Mouse (Mus musculus): ENCODE measurements around the gene Cdk17. TPM values are rescaled to one million over a fixed set of nuclear protein-coding genes. Genes with fewer than 3 reads are reported as not detected.

Cdk17 gene
- polyA plus RNA-seq, 1 experiment from 2014 or later = 8.2 TPM

- Histone ChIP-seq H3K4me2 (replicated peaks; ENCODE audit: low read depth) (peak overlapping the region; percentile 12; the same call in 1 of the 2 replicates), H3K27me3 (ENCODE audit: control insufficient read depth, insufficient read depth, low read length) (no peaks in the 10 kb centered on the region), H3K36me3 (ENCODE audit: control insufficient read depth, insufficient read depth, low read length) (no peaks in the 10 kb centered on the region), H3K9me3 (ENCODE audit: control insufficient read depth, low read length) (no peaks in the 10 kb centered on the region), H3K4me1 (replicated peaks; ENCODE audit: control insufficient read depth, insufficient read depth) (no peaks in the 10 kb centered on the region), H3K4me3 (ENCODE audit: low read depth, low read length) (no peak overlapping the region), H3K9ac (ENCODE audit: low read length) (no peak overlapping the region), H3K27ac (replicated peaks) (0 out of 2 replicates have a peak overlapping the region, but pooled peaks have one; percentile 1)
- peak; percentile 29 for DNase-seq (ENCODE audit: low spot score)
- TF ChIP-seq CTCF (IDR thresholded peaks at IDR 0.05; ENCODE audit: low read depth) = no peak
- no peak for TF ChIP-seq EP300 (optimal IDR thresholded peaks at IDR 0.05)
- peak; percentile 54; the same call in 1 of the 2 replicates for ATAC-seq (ENCODE audit: low FRiP score, low TSS enrichment)
- WGBS = 36% methylated on average over 12 of the region's 12 CpGs
These were observed 36.6 kb upstream of the Cdk17 start for GRCm38 (mm10) chr10:93123957-93124613.

- no peaks in the 10 kb centered on the region for H3K27me3 ChIP-seq (ENCODE audit: control insufficient read depth, insufficient read depth, low read length)
- ATAC-seq (ENCODE audit: low FRiP score, low TSS enrichment) = peak; percentile 62; the same call in 1 of the 2 replicates
These were observed 34.6 kb upstream of the Cdk17 start for GRCm38 (mm10) chr10:93126025-93126424.

DNA sequence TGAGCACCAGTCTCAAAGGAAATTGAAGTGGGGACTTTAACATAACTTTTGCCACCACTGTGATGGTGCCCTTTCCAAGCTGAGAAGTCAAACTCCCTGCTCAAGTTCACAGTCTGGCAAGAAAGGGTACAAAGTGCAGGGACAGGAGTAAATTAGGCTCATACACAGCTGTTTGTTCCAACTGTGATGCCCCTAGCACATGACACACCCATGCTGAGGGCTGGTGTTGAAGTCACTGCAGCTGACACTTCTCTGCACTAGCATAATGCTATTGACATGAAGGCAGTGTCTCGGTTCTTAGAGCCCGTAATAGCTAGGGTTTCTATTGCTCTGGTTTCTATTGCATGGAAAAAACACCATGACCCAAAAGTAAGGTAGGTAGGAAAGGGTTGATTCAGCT lies 32.1 kb upstream of the Cdk17 start:
- H3K36me3 ChIP-seq (ENCODE audit: control insufficient read depth, insufficient read depth, low read length) = no peaks in the 10 kb centered on the region
- DNase-seq (ENCODE audit: low spot score) (no peak), ATAC-seq (ENCODE audit: low FRiP score, low TSS enrichment) (no peak)
- no peak overlapping the region for H3K27ac ChIP-seq (replicated peaks)
- no peaks in the 10 kb centered on the region for H3K9me3 ChIP-seq (ENCODE audit: control insufficient read depth, low read length)
- no peak overlapping the region for H3K4me3 ChIP-seq (ENCODE audit: low read depth, low read length)
- TF ChIP-seq EP300 (optimal IDR thresholded peaks at IDR 0.05) (no peak), CTCF (IDR thresholded peaks at IDR 0.05; ENCODE audit: low read depth) (no peak)
- H3K4me1 ChIP-seq (replicated peaks; ENCODE audit: control insufficient read depth, insufficient read depth) = no peaks in the 10 kb centered on the region
- no peak overlapping the region for H3K9ac ChIP-seq (ENCODE audit: low read length)
- H3K27me3 ChIP-seq (ENCODE audit: control insufficient read depth, insufficient read depth, low read length) = no peaks in the 10 kb centered on the region
- no peak overlapping the region for H3K4me2 ChIP-seq (replicated peaks; ENCODE audit: low read depth)
- WGBS = 93% methylated on average over 2 of the region's 2 CpGs

More at GRCm38 (mm10) chr10:93126025-93126424, 34.6 kb upstream of the Cdk17 start:
- H3K27ac ChIP-seq (replicated peaks) = no peak overlapping the region
- H3K9me3 ChIP-seq (ENCODE audit: control insufficient read depth, low read length) = no peaks in the 10 kb centered on the region
- no peaks in the 10 kb centered on the region for H3K36me3 ChIP-seq (ENCODE audit: control insufficient read depth, insufficient read depth, low read length)
- no peaks in the 10 kb centered on the region for H3K4me1 ChIP-seq (replicated peaks; ENCODE audit: control insufficient read depth, insufficient read depth)
- DNase-seq (ENCODE audit: low spot score) = peak; percentile 49
- no peak overlapping the region for H3K4me2 ChIP-seq (replicated peaks; ENCODE audit: low read depth)
- TF ChIP-seq EP300 (optimal IDR thresholded peaks at IDR 0.05) (no peak), CTCF (IDR thresholded peaks at IDR 0.05; ENCODE audit: low read depth) (no peak)
- H3K4me3 ChIP-seq (ENCODE audit: low read depth, low read length) = no peak overlapping the region
- H3K9ac ChIP-seq (ENCODE audit: low read length) = no peak overlapping the region
- WGBS = 48% methylated on average over 3 of the region's 3 CpGs

DNA sequence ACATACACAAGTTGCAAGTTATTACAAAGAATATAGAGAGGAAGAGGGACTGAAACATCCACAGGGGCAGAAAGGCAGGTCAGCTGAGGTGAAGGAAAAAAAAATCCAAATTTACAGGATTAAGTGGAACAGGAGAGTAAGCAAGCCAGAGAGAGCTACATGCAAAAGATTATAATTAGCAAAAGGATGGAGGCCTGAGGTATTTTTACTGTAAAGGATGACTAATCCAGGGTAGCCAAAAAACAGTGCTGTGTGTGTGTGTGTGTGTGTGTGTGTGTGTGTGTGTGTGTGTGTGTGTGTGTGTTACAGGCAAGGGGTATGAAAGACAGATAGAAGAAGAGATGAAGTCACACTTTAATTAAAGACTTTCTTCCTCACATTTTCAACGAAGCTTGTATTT lies 31.3 kb upstream of the Cdk17 start:
- no peak overlapping the region for H3K4me2 ChIP-seq (replicated peaks; ENCODE audit: low read depth)
- H3K9ac ChIP-seq (ENCODE audit: low read length) = no peak overlapping the region
- H3K9me3 ChIP-seq (ENCODE audit: control insufficient read depth, low read length) = no peaks in the 10 kb centered on the region
- H3K27ac ChIP-seq (replicated peaks) = no peak overlapping the region
- no peaks in the 10 kb centered on the region for H3K27me3 ChIP-seq (ENCODE audit: control insufficient read depth, insufficient read depth, low read length)
- TF ChIP-seq EP300 (optimal IDR thresholded peaks at IDR 0.05) (no peak), CTCF (IDR thresholded peaks at IDR 0.05; ENCODE audit: low read depth) (no peak)
- no peaks in the 10 kb centered on the region for H3K36me3 ChIP-seq (ENCODE audit: control insufficient read depth, insufficient read depth, low read length)
- H3K4me3 ChIP-seq (ENCODE audit: low read depth, low read length) = no peak overlapping the region
- no peak for ATAC-seq (ENCODE audit: low FRiP score, low TSS enrichment)
- WGBS = 54% methylated on average over 1 of the region's 1 CpGs
- no peak for DNase-seq (ENCODE audit: low spot score)
- H3K4me1 ChIP-seq (replicated peaks; ENCODE audit: control insufficient read depth, insufficient read depth) = no peaks in the 10 kb centered on the region

DNA sequence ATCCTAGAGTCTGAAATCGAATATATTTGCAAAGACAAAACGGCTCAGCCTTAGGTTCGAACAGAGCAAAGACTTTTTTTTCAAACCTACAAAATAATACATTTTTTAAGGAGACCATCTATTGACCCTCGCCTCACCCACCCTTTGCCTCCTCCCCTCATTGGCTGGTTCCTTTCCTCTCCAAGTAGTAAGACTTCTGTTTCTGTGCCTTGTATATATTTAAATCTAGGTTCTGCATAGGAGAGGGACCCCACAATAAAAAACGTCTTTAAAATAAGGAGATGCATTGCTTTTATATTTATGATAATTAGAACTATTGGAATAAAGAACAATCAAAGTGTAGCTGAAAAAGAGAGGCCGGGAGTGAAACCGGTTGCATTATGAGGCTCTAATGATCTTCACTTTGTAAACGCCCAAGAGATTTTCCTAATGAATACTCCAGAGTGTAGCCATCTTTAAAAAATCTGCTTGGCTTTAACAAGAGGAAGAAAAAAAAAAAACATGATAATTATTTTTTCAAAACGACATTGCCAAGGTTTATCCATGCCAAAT lies 30.7 kb upstream of the Cdk17 start:
- Histone ChIP-seq H3K9me3 (ENCODE audit: control insufficient read depth, low read length) (no peaks in the 10 kb centered on the region), H3K27me3 (ENCODE audit: control insufficient read depth, insufficient read depth, low read length) (no peaks in the 10 kb centered on the region), H3K4me2 (replicated peaks; ENCODE audit: low read depth) (no peak overlapping the region), H3K36me3 (ENCODE audit: control insufficient read depth, insufficient read depth, low read length) (no peaks in the 10 kb centered on the region), H3K4me1 (replicated peaks; ENCODE audit: control insufficient read depth, insufficient read depth) (no peaks in the 10 kb centered on the region), H3K27ac (replicated peaks) (0 out of 2 replicates have a peak overlapping the region, but pooled peaks have one; percentile 74), H3K9ac (ENCODE audit: low read length) (no peak overlapping the region), H3K4me3 (ENCODE audit: low read depth, low read length) (no peak overlapping the region)
- WGBS = 53% methylated on average over 9 of the region's 9 CpGs
- DNase-seq (ENCODE audit: low spot score) (no peak), ATAC-seq (ENCODE audit: low FRiP score, low TSS enrichment) (no peak; the same call in 1 of the 2 replicates)
- TF ChIP-seq EP300 (optimal IDR thresholded peaks at IDR 0.05) = no peak
- TF ChIP-seq CTCF (IDR thresholded peaks at IDR 0.05; ENCODE audit: low read depth) = no peak

GRCm38 (mm10) chr10:93130456-93130940 lies 30.2 kb upstream of the Cdk17 start:
- 41% methylated on average over 10 of the region's 10 CpGs for WGBS

More at GRCm38 (mm10) chr10:93130456-93130940, 30.2 kb upstream of the Cdk17 start:
- Histone ChIP-seq H3K9ac (ENCODE audit: low read length) (no peak overlapping the region), H3K9me3 (ENCODE audit: control insufficient read depth, low read length) (no peaks in the 10 kb centered on the region), H3K27me3 (ENCODE audit: control insufficient read depth, insufficient read depth, low read length) (no peaks in the 10 kb centered on the region), H3K4me2 (replicated peaks; ENCODE audit: low read depth) (no peak overlapping the region), H3K36me3 (ENCODE audit: control insufficient read depth, insufficient read depth, low read length) (no peaks in the 10 kb centered on the region), H3K4me3 (ENCODE audit: low read depth, low read length) (no peak overlapping the region), H3K27ac (replicated peaks) (peak overlapping the region; percentile 74), H3K4me1 (replicated peaks; ENCODE audit: control insufficient read depth, insufficient read depth) (no peaks in the 10 kb centered on the region)
- TF ChIP-seq EP300 (optimal IDR thresholded peaks at IDR 0.05) (peak; percentile 78), CTCF (IDR thresholded peaks at IDR 0.05; ENCODE audit: low read depth) (no peak)
- ATAC-seq (ENCODE audit: low FRiP score, low TSS enrichment) (peak; percentile 71; the same call in 1 of the 2 replicates), DNase-seq (ENCODE audit: low spot score) (no peak)

Data from stomach, postnatal 0 days (tissue).